Mouse (Mus musculus) limb, embryonic 13.5 days (tissue): ENCODE results near the gene Sectm1b. TPM values are rescaled to one million over a fixed set of nuclear protein-coding genes. Genes with fewer than 3 reads are reported as not detected.
"Not testable (repeated sequence)": the region's sequence is repeated elsewhere in the genome, so short reads cannot be mapped to it uniquely, and the experiment has no call there.

Source experiments
- ATAC-seq: fragments of 200-750 bp; cut with Nextera tagmentation; 2 replicates; pipeline ENCODE4 v1.8.0; 2017; ENCODE audit warnings: low read depth, moderate number of reproducible peaks, moderate TSS enrichment; ENCODE audit not compliant: low FRiP score
- H3K27ac ChIP-seq: fragments of 300-500 bp; sonication (generic); 2 replicates; pipeline ENCODE4 v1.5.1; 2015; ENCODE audit warnings: inconsistent platforms, mild to moderate bottlenecking, moderate library complexity
- H3K27me3 ChIP-seq: fragments of 300-500 bp; sonication (generic); 2 replicates; pipeline ENCODE4 v1.6.1; 2015; ENCODE audit warnings: mild to moderate bottlenecking, inconsistent platforms
- H3K36me3 ChIP-seq: fragments of 300-500 bp; sonication (generic); 2 replicates; pipeline ENCODE4 v1.6.1; 2015; ENCODE audit warnings: inconsistent platforms, mild to moderate bottlenecking, moderate library complexity
- H3K4me1 ChIP-seq: fragments of 300-500 bp; sonication (generic); 2 replicates; pipeline ENCODE4 v1.6.1; 2015; ENCODE audit warnings: inconsistent platforms
- H3K4me2 ChIP-seq: fragments of 300-500 bp; sonication (generic); replicated peaks from 2 replicates; pipeline ENCODE4 v1.6.1; 2015; ENCODE audit warnings: inconsistent platforms, mild to moderate bottlenecking, moderate library complexity
- H3K4me3 ChIP-seq: fragments of 300-500 bp; sonication (generic); 2 replicates; pipeline ENCODE4 v1.5.1; 2015; ENCODE audit warnings: moderate library complexity, mild to moderate bottlenecking, inconsistent platforms
- H3K9ac ChIP-seq: fragments of 300-500 bp; sonication (generic); 2 replicates; pipeline ENCODE4 v1.6.1; 2015; ENCODE audit warnings: mild to moderate bottlenecking, inconsistent platforms
- H3K9me3 ChIP-seq: fragments of 300-500 bp; sonication (generic); 2 replicates; pipeline ENCODE4 v1.6.1; 2016; ENCODE audit warnings: inconsistent platforms
- WGBS: fragments of 180-500 bp; shearing (Covaris S2); methylation state at CpG from one replicate; pipeline ENCODE4 v1.1.7; 2015; 5-methylcytosine and 5-hydroxymethylcytosine counted together
- polyA plus RNA-seq: library from polyadenylated mRNA; unstranded; fragments of >200 nt; fragmentation: Nextera tagmentation; extraction: Ambion mirVana; gene quantifications from 2 replicates; pipeline ENCODE4 v1.2.1, GENCODE M21; 2015

Gene Sectm1b
- not detected in 2 replicates for polyA plus RNA-seq

- H3K9me3 ChIP-seq, result no peaks in the 10 kb centered on the region
- no peak within 1 kb of the TSS for H3K9ac ChIP-seq
- no peak within 1 kb of the TSS for H3K4me3 ChIP-seq
- H3K4me2 ChIP-seq, result no peak within 1 kb of the TSS
- no peak within 1 kb of the TSS for H3K27ac ChIP-seq
- no peaks in the 10 kb centered on the region for H3K36me3 ChIP-seq
- no peaks in the 10 kb centered on the region for H3K27me3 ChIP-seq
- WGBS, result 76% methylated on average over 5 of the region's 5 CpGs
- H3K4me1 ChIP-seq, result no peaks in the 10 kb centered on the region
- no peak for ATAC-seq
These were observed at the start of gene Sectm1b for GRCm38 (mm10) chr11:121063379-121063778. Gene Sectm1b (minus strand): TSS chr11:121063569.

GRCm38 (mm10) chr11:121112091-121112775 lies 48.9 kb upstream of the Sectm1b start:
- H3K27me3 ChIP-seq, result no peaks in the 10 kb centered on the region
- WGBS, result 80% methylated on average over 5 of the region's 5 CpGs
- no peak overlapping the region for H3K4me2 ChIP-seq
- H3K9me3 ChIP-seq, result no peaks in the 10 kb centered on the region
- H3K27ac ChIP-seq, result no peak overlapping the region
- H3K4me1 ChIP-seq, result no peaks in the 10 kb centered on the region; the same call in 1 of the 2 replicates
- H3K36me3 ChIP-seq, result no peaks in the 10 kb centered on the region
- H3K4me3 ChIP-seq, result no peak overlapping the region
- no peak overlapping the region for H3K9ac ChIP-seq
- ATAC-seq, result no peak

- no peaks in the 10 kb centered on the region for H3K27me3 ChIP-seq
- H3K27ac ChIP-seq, result no peak overlapping the region
- H3K4me2 ChIP-seq, result no peak overlapping the region
- no peaks in the 10 kb centered on the region for H3K9me3 ChIP-seq
- H3K4me3 ChIP-seq, result no peak overlapping the region
- H3K9ac ChIP-seq, result no peak overlapping the region
- ATAC-seq, result no peak
- 63% methylated on average over 1 of the region's 1 CpGs for WGBS
- H3K4me1 ChIP-seq, result no peaks in the 10 kb centered on the region; the same call in 1 of the 2 replicates
- H3K36me3 ChIP-seq, result no peaks in the 10 kb centered on the region
These were observed 48.2 kb upstream of the Sectm1b start for GRCm38 (mm10) chr11:121111601-121112000.

- H3K36me3 ChIP-seq, result no peaks in the 10 kb centered on the region
- H3K9ac ChIP-seq, result no peak overlapping the region
- no peaks in the 10 kb centered on the region; the same call in 1 of the 2 replicates for H3K4me1 ChIP-seq
- no peaks in the 10 kb centered on the region for H3K27me3 ChIP-seq
- no peaks in the 10 kb centered on the region for H3K9me3 ChIP-seq
- H3K4me3 ChIP-seq, result no peak overlapping the region
- H3K4me2 ChIP-seq, result no peak overlapping the region
- WGBS, result 76% methylated on average over 3 of the region's 3 CpGs
- H3K27ac ChIP-seq, result no peak overlapping the region
- no peak for ATAC-seq
These were observed 47.7 kb upstream of the Sectm1b start for GRCm38 (mm10) chr11:121111051-121111450.

GRCm38 (mm10) chr11:121109986-121110385 lies 46.6 kb upstream of the Sectm1b start:
- no peak for ATAC-seq

GRCm38 (mm10) chr11:121108061-121108460 lies 44.7 kb upstream of the Sectm1b start:
- no peak for ATAC-seq
- Histone ChIP-seq H3K9ac (no peak overlapping the region), H3K27me3 (no peaks in the 10 kb centered on the region), H3K36me3 (no peaks in the 10 kb centered on the region), H3K27ac (no peak overlapping the region), H3K4me1 (no peaks in the 10 kb centered on the region; the same call in 1 of the 2 replicates), H3K4me2 (no peak overlapping the region), H3K9me3 (no peaks in the 10 kb centered on the region), H3K4me3 (no peak overlapping the region)
- WGBS, result 72% methylated on average over 9 of the region's 9 CpGs

More at GRCm38 (mm10) chr11:121109986-121110385, 46.6 kb upstream of the Sectm1b start:
- Histone ChIP-seq H3K9me3 (no peaks in the 10 kb centered on the region), H3K27me3 (no peaks in the 10 kb centered on the region), H3K4me1 (no peaks in the 10 kb centered on the region; the same call in 1 of the 2 replicates), H3K4me2 (no peak overlapping the region), H3K36me3 (no peaks in the 10 kb centered on the region), H3K9ac (no peak overlapping the region), H3K4me3 (no peak overlapping the region), H3K27ac (no peak overlapping the region)
- 29% methylated on average over 2 of the region's 2 CpGs for WGBS

GRCm38 (mm10) chr11:121107242-121107641 lies 43.9 kb upstream of the Sectm1b start:
- not testable (repeated sequence) for H3K4me1 ChIP-seq, H3K9ac ChIP-seq, ATAC-seq, H3K4me2 ChIP-seq, H3K9me3 ChIP-seq, H3K27ac ChIP-seq, H3K27me3 ChIP-seq, H3K4me3 ChIP-seq, H3K36me3 ChIP-seq
- 76% methylated on average over 1 of the region's 1 CpGs for WGBS

GRCm38 (mm10) chr11:121101124-121101805 lies 37.9 kb upstream of the Sectm1b start:
- H3K9me3 ChIP-seq, result no peaks in the 10 kb centered on the region
- WGBS, result 87% methylated on average over 4 of the region's 4 CpGs
- H3K4me2 ChIP-seq, result no peak overlapping the region
- H3K36me3 ChIP-seq, result no peaks in the 10 kb centered on the region
- no peaks in the 10 kb centered on the region for H3K27me3 ChIP-seq
- no peak overlapping the region for H3K9ac ChIP-seq
- H3K27ac ChIP-seq, result no peak overlapping the region
- H3K4me1 ChIP-seq, result no peaks in the 10 kb centered on the region
- no peak for ATAC-seq
- H3K4me3 ChIP-seq, result no peak overlapping the region

GRCm38 (mm10) chr11:121100692-121101091 lies 37.3 kb upstream of the Sectm1b start:
- WGBS, result 42% methylated on average over 7 of the region's 7 CpGs

GRCm38 (mm10) chr11:121099762-121100161 lies 36.4 kb upstream of the Sectm1b start:
- no peaks in the 10 kb centered on the region for H3K4me1 ChIP-seq
- H3K27me3 ChIP-seq, result no peaks in the 10 kb centered on the region
- H3K9ac ChIP-seq, result no peak overlapping the region
- H3K4me3 ChIP-seq, result no peak overlapping the region
- ATAC-seq, result no peak
- WGBS, result 74% methylated on average over 7 of the region's 7 CpGs
- H3K36me3 ChIP-seq, result no peaks in the 10 kb centered on the region
- no peak overlapping the region for H3K27ac ChIP-seq
- H3K9me3 ChIP-seq, result no peaks in the 10 kb centered on the region
- H3K4me2 ChIP-seq, result no peak overlapping the region

More at GRCm38 (mm10) chr11:121100692-121101091, 37.3 kb upstream of the Sectm1b start:
- ATAC-seq, result no peak
- Histone ChIP-seq H3K4me2 (no peak overlapping the region), H3K9me3 (no peaks in the 10 kb centered on the region), H3K4me1 (no peaks in the 10 kb centered on the region), H3K9ac (no peak overlapping the region), H3K4me3 (no peak overlapping the region), H3K36me3 (no peaks in the 10 kb centered on the region), H3K27ac (no peak overlapping the region), H3K27me3 (no peaks in the 10 kb centered on the region)

- no peaks in the 10 kb centered on the region for H3K9me3 ChIP-seq
- H3K27me3 ChIP-seq, result no peaks in the 10 kb centered on the region
- H3K4me2 ChIP-seq, result no peak overlapping the region
- no peak overlapping the region for H3K4me3 ChIP-seq
- WGBS, result 86% methylated on average over 14 of the region's 14 CpGs
- no peak for ATAC-seq
- no peak overlapping the region for H3K9ac ChIP-seq
- H3K4me1 ChIP-seq, result no peaks in the 10 kb centered on the region
- no peak overlapping the region for H3K27ac ChIP-seq
- H3K36me3 ChIP-seq, result no peaks in the 10 kb centered on the region
These were observed 29.5 kb upstream of the Sectm1b start for GRCm38 (mm10) chr11:121092606-121093585.

GRCm38 (mm10) chr11:121090943-121091342 lies 27.6 kb upstream of the Sectm1b start:
- Histone ChIP-seq H3K27ac (no peak overlapping the region), H3K4me2 (no peak overlapping the region), H3K9me3 (no peaks in the 10 kb centered on the region), H3K36me3 (no peaks in the 10 kb centered on the region), H3K27me3 (no peaks in the 10 kb centered on the region), H3K4me3 (no peak overlapping the region), H3K9ac (no peak overlapping the region), H3K4me1 (no peaks in the 10 kb centered on the region)
- WGBS, result 60% methylated on average over 4 of the region's 4 CpGs
- ATAC-seq, result no peak
